ENCODE assay signal across 11 mouse cellular contexts in the genomic region with DNA sequence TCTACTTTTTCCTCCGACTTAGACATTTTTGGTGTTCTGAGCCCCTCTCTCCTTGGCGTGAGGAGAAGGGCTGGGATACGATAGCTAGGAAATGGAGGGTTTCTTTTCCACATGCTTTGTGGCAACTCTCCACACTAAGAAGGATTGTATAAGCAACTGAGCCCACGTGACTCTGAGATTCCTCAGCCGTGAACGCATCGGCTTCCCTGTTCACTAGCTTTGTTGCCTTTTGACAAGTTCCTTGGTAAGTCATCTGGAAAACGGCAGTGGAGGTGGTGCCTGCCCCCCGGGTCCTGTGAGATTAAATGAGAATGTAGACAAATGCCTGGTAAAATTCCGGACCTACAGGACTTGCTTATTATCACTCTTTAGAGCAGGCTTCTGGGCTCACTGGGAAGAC.
DNase-seq lines count a peak whose midpoint lies in the region; ATAC-seq and TF ChIP-seq lines count a peak whose summit lies in the region.
"Had no signal": no experiment of that assay in that cellular context is flagged by ENCODE, and none has a peak within 500 bp of the region (broad histone marks: within the 10 kb centered on the region; RNA-seq: fewer than 3 reads in every experiment).

No protein-coding gene starts in this region.

- 54% methylated on average over 10 of the region's 10 CpGs for WGBS in limb, embryonic 13.5 days
- WGBS in limb, embryonic 10.5 days: 78% methylated on average over 10 of the region's 10 CpGs
- 36% methylated on average over 10 of the region's 10 CpGs for WGBS in hindbrain, embryonic 11.5 days
- 39% methylated on average over 10 of the region's 10 CpGs for WGBS in stomach, postnatal 0 days

- no peaks in the 10 kb centered on the region for H3K27me3 ChIP-seq in limb, embryonic 13.5 days
- H3K27me3 ChIP-seq in limb, embryonic 10.5 days (ENCODE audit: low read depth, poor library complexity, severe bottlenecking): no peaks in the 10 kb centered on the region
- H3K27me3 ChIP-seq in hindbrain, embryonic 11.5 days (ENCODE audit: control insufficient read depth, insufficient read depth, low read length): no peaks in the 10 kb centered on the region
- H3K27me3 ChIP-seq in stomach, postnatal 0 days (ENCODE audit: control insufficient read depth, insufficient read depth, low read length): no peaks in the 10 kb centered on the region
- H3K27me3 ChIP-seq: CH12.LX; megakaryocyte, embryonic 14.5 days had no signal

- H3K4me2 ChIP-seq in limb, embryonic 13.5 days (replicated peaks): no peak overlapping the region
- H3K4me2 ChIP-seq in hindbrain, embryonic 11.5 days (replicated peaks; ENCODE audit: low read depth, low read length): no peak overlapping the region; the same call in 1 of the 2 replicates
- 0 out of 2 replicates have a peak overlapping the region, but pooled peaks have one; percentile 20 for H3K4me2 ChIP-seq in stomach, postnatal 0 days (replicated peaks; ENCODE audit: low read depth)

- no peak overlapping the region for H3K27ac ChIP-seq in limb, embryonic 13.5 days
- H3K27ac ChIP-seq in limb, embryonic 10.5 days: no peak overlapping the region
- no peak overlapping the region for H3K27ac ChIP-seq in hindbrain, embryonic 11.5 days (ENCODE audit: low read depth, low read length)
- 0 out of 2 replicates have a peak overlapping the region, but pooled peaks have one; percentile 18 for H3K27ac ChIP-seq in stomach, postnatal 0 days (replicated peaks)

- no peak overlapping the region for H3K4me3 ChIP-seq in limb, embryonic 13.5 days
- no peak overlapping the region for H3K4me3 ChIP-seq in limb, embryonic 10.5 days
- H3K4me3 ChIP-seq in hindbrain, embryonic 11.5 days (ENCODE audit: low read depth, low read length): no peak overlapping the region
- H3K4me3 ChIP-seq in stomach, postnatal 0 days (ENCODE audit: low read depth, low read length): no peak overlapping the region
- H3K4me3 ChIP-seq: erythroblast, embryonic 14.5 days; megakaryocyte, embryonic 14.5 days had no signal

- no peak for TF ChIP-seq CTCF in stomach, postnatal 0 days (IDR thresholded peaks at IDR 0.05; ENCODE audit: low read depth)

- peaks cover 4% of the 10 kb centered on the region; the same call in 1 of the 2 replicates for H3K36me3 ChIP-seq in limb, embryonic 13.5 days
- H3K36me3 ChIP-seq in limb, embryonic 10.5 days: no peaks in the 10 kb centered on the region
- H3K36me3 ChIP-seq in hindbrain, embryonic 11.5 days (ENCODE audit: control insufficient read depth, insufficient read depth, low read length): no peaks in the 10 kb centered on the region
- H3K36me3 ChIP-seq in stomach, postnatal 0 days (ENCODE audit: control insufficient read depth, insufficient read depth, low read length): no peaks in the 10 kb centered on the region

- ATAC-seq in limb, embryonic 13.5 days (ENCODE audit: low FRiP score, low read depth): 0 out of 2 replicates have a peak, but pooled peaks have one; percentile 44
- no peak for ATAC-seq in hindbrain, embryonic 11.5 days (ENCODE audit: low FRiP score)
- no peak for ATAC-seq in stomach, postnatal 0 days (ENCODE audit: low FRiP score, low TSS enrichment)
- ATAC-seq in CD4-positive, CD25-positive, alpha-beta regulatory T cell, adult 4 months: no peak

- H3K9ac ChIP-seq in limb, embryonic 13.5 days: no peak overlapping the region
- H3K9ac ChIP-seq in hindbrain, embryonic 11.5 days (ENCODE audit: low read depth, low read length): no peak overlapping the region
- H3K9ac ChIP-seq in stomach, postnatal 0 days (ENCODE audit: low read length): no peak overlapping the region

- H3K4me1 ChIP-seq in limb, embryonic 13.5 days: 0 out of 2 replicates have a peak, but pooled peaks cover 5% of the 10 kb centered on the region
- no peaks in the 10 kb centered on the region for H3K4me1 ChIP-seq in limb, embryonic 10.5 days
- no peaks in the 10 kb centered on the region for H3K4me1 ChIP-seq in hindbrain, embryonic 11.5 days (replicated peaks; ENCODE audit: control insufficient read depth, insufficient read depth, low read length)
- no peaks in the 10 kb centered on the region for H3K4me1 ChIP-seq in stomach, postnatal 0 days (replicated peaks; ENCODE audit: control insufficient read depth, insufficient read depth)
- H3K4me1 ChIP-seq: megakaryocyte, embryonic 14.5 days had no signal

- no peaks in the 10 kb centered on the region for H3K9me3 ChIP-seq in limb, embryonic 13.5 days
- no peaks in the 10 kb centered on the region for H3K9me3 ChIP-seq in limb, embryonic 10.5 days (replicated peaks)
- H3K9me3 ChIP-seq in hindbrain, embryonic 11.5 days (ENCODE audit: control insufficient read depth, low read length): no peaks in the 10 kb centered on the region
- no peaks in the 10 kb centered on the region for H3K9me3 ChIP-seq in stomach, postnatal 0 days (ENCODE audit: control insufficient read depth, low read length)

- no peak for DNase-seq in limb, embryonic 10.5 days (ENCODE audit: low spot score)
- DNase-seq in hindbrain, embryonic 11.5 days (ENCODE audit: low spot score): peak; percentile 35
- peak; percentile 68 to 76 for DNase-seq in kidney, postnatal 36 days
- DNase-seq in stomach, postnatal 0 days (ENCODE audit: low spot score): no peak
- no peak for DNase-seq in urinary bladder, postnatal 14 days (ENCODE audit: low spot score)
- DNase-seq in cerebellum, postnatal 36 days: no peak

- no peak for TF ChIP-seq EP300 in stomach, postnatal 0 days (optimal IDR thresholded peaks at IDR 0.05)

Comparison
In these comparisons a context has a peak if more than half of its experiments do, and no peak if none do; other contexts are left out.
1. DNase-seq: peak in hindbrain, embryonic 11.5 days (single experiment) and kidney, postnatal 36 days (2 of 2); none in limb, embryonic 10.5 days (single experiment), stomach, postnatal 0 days (single experiment), urinary bladder, postnatal 14 days (single experiment) and cerebellum, postnatal 36 days (0 of 2).